Mouse (Mus musculus): ENCODE data around the gene Gas2l3. TPM values are rescaled to one million over a fixed set of nuclear protein-coding genes. Genes with fewer than 3 reads are reported as not detected.

Gas2l3 gene
- polyA plus RNA-seq (2015; fragmentation: Nextera tagmentation; extraction: Ambion mirVana) = 14.8 and 18.6 TPM in 2 replicates

GRCm38 (mm10) chr10:89443623-89444151 lies at the start of gene Gas2l3:
TSS of gene Gas2l3 (minus strand) at chr10:89443967.
- Histone ChIP-seq H3K9ac (peak within 1 kb of the TSS; percentile 72), H3K4me1 (replicated peaks) (peaks cover 7% of the 10 kb centered on the region), H3K9me3 (no peaks in the 10 kb centered on the region), H3K4me3 (replicated peaks) (peak within 1 kb of the TSS; percentile 79), H3K27ac (peak within 1 kb of the TSS; percentile 74), H3K27me3 (replicated peaks) (no peaks in the 10 kb centered on the region), H3K4me2 (replicated peaks) (peak within 1 kb of the TSS; percentile 88), H3K36me3 (no peaks in the 10 kb centered on the region)
- peak; percentile 96 for ATAC-seq
- WGBS = under 1% methylated on average over 39 of the region's 39 CpGs

GRCm38 (mm10) chr10:89491321-89491720 lies 47.6 kb upstream of the Gas2l3 start:
- Histone ChIP-seq H3K9ac (no peak overlapping the region), H3K27ac (no peak overlapping the region), H3K4me1 (replicated peaks) (no peaks in the 10 kb centered on the region), H3K36me3 (no peaks in the 10 kb centered on the region), H3K27me3 (replicated peaks) (no peaks in the 10 kb centered on the region), H3K4me2 (replicated peaks) (no peak overlapping the region), H3K4me3 (replicated peaks) (no peak overlapping the region), H3K9me3 (no peaks in the 10 kb centered on the region)
- no peak for ATAC-seq
- 36% methylated on average over 3 of the region's 3 CpGs for WGBS

- Histone ChIP-seq H3K9me3 (no peaks in the 10 kb centered on the region), H3K9ac (no peak overlapping the region), H3K36me3 (no peaks in the 10 kb centered on the region), H3K4me1 (replicated peaks) (no peaks in the 10 kb centered on the region), H3K27me3 (replicated peaks) (no peaks in the 10 kb centered on the region), H3K4me3 (replicated peaks) (no peak overlapping the region), H3K4me2 (replicated peaks) (no peak overlapping the region), H3K27ac (no peak overlapping the region)
- 87% methylated on average over 3 of the region's 3 CpGs for WGBS
- no peak for ATAC-seq
These were observed 46.5 kb upstream of the Gas2l3 start for GRCm38 (mm10) chr10:89490250-89490649.

GRCm38 (mm10) chr10:89489459-89489858 lies 45.7 kb upstream of the Gas2l3 start:
- no peaks in the 10 kb centered on the region for H3K27me3 ChIP-seq (replicated peaks)
- no peak for ATAC-seq
- H3K4me1 ChIP-seq (replicated peaks) = no peaks in the 10 kb centered on the region
- no peak overlapping the region for H3K9ac ChIP-seq
- H3K27ac ChIP-seq = no peak overlapping the region
- H3K4me2 ChIP-seq (replicated peaks) = no peak overlapping the region
- H3K36me3 ChIP-seq = no peaks in the 10 kb centered on the region
- no peaks in the 10 kb centered on the region for H3K9me3 ChIP-seq
- 44% methylated on average over 4 of the region's 4 CpGs for WGBS
- H3K4me3 ChIP-seq (replicated peaks) = no peak overlapping the region

GRCm38 (mm10) chr10:89486995-89487742 lies 43.4 kb upstream of the Gas2l3 start:
- Histone ChIP-seq H3K4me2 (replicated peaks) (no peak overlapping the region), H3K4me1 (replicated peaks) (no peaks in the 10 kb centered on the region), H3K27ac (no peak overlapping the region), H3K4me3 (replicated peaks) (no peak overlapping the region), H3K27me3 (replicated peaks) (no peaks in the 10 kb centered on the region), H3K9ac (no peak overlapping the region), H3K36me3 (no peaks in the 10 kb centered on the region), H3K9me3 (no peaks in the 10 kb centered on the region)
- WGBS = 62% methylated on average over 4 of the region's 4 CpGs
- no peak for ATAC-seq

GRCm38 (mm10) chr10:89484907-89485306 lies 41.1 kb upstream of the Gas2l3 start:
- Histone ChIP-seq H3K4me1 (replicated peaks) (no peaks in the 10 kb centered on the region), H3K9me3 (no peaks in the 10 kb centered on the region), H3K27me3 (replicated peaks) (no peaks in the 10 kb centered on the region), H3K4me2 (replicated peaks) (no peak overlapping the region), H3K4me3 (replicated peaks) (no peak overlapping the region), H3K27ac (no peak overlapping the region), H3K36me3 (no peaks in the 10 kb centered on the region), H3K9ac (no peak overlapping the region)
- ATAC-seq = no peak

- no peaks in the 10 kb centered on the region for H3K36me3 ChIP-seq
- H3K27ac ChIP-seq = peak overlapping the region; percentile 61
- no peaks in the 10 kb centered on the region for H3K27me3 ChIP-seq (replicated peaks)
- H3K4me3 ChIP-seq (replicated peaks) = no peak overlapping the region
- no peaks in the 10 kb centered on the region for H3K9me3 ChIP-seq
- peak; percentile 91 for ATAC-seq
- no peaks in the 10 kb centered on the region for H3K4me1 ChIP-seq (replicated peaks)
- WGBS = 55% methylated on average over 18 of the region's 18 CpGs
- no peak overlapping the region for H3K9ac ChIP-seq
- H3K4me2 ChIP-seq (replicated peaks) = peak overlapping the region; percentile 35
These were observed 40.2 kb upstream of the Gas2l3 start for GRCm38 (mm10) chr10:89483812-89484602.

GRCm38 (mm10) chr10:89483113-89483512 lies 39.3 kb upstream of the Gas2l3 start:
- ATAC-seq = peak; percentile 21
- Histone ChIP-seq H3K4me1 (replicated peaks) (no peaks in the 10 kb centered on the region), H3K27me3 (replicated peaks) (no peaks in the 10 kb centered on the region), H3K36me3 (no peaks in the 10 kb centered on the region), H3K4me2 (replicated peaks) (no peak overlapping the region), H3K27ac (peak overlapping the region; percentile 56), H3K9ac (no peak overlapping the region), H3K9me3 (no peaks in the 10 kb centered on the region), H3K4me3 (replicated peaks) (no peak overlapping the region)
- 79% methylated on average over 14 of the region's 14 CpGs for WGBS

- no peaks in the 10 kb centered on the region for H3K4me1 ChIP-seq (replicated peaks)
- WGBS = 78% methylated on average over 10 of the region's 10 CpGs
- H3K9me3 ChIP-seq = no peaks in the 10 kb centered on the region
- no peaks in the 10 kb centered on the region for H3K27me3 ChIP-seq (replicated peaks)
- H3K4me2 ChIP-seq (replicated peaks) = no peak overlapping the region
- H3K36me3 ChIP-seq = no peaks in the 10 kb centered on the region
- H3K4me3 ChIP-seq (replicated peaks) = no peak overlapping the region
- no peak overlapping the region for H3K27ac ChIP-seq
- no peak overlapping the region for H3K9ac ChIP-seq
- ATAC-seq = no peak
These were observed 38.4 kb upstream of the Gas2l3 start for GRCm38 (mm10) chr10:89482142-89482681.

GRCm38 (mm10) chr10:89481638-89482037 lies 37.9 kb upstream of the Gas2l3 start:
- WGBS = 62% methylated on average over 7 of the region's 7 CpGs

GRCm38 (mm10) chr10:89478766-89479165 lies 35.0 kb upstream of the Gas2l3 start:
- WGBS = 86% methylated on average over 8 of the region's 8 CpGs
- Histone ChIP-seq H3K27me3 (replicated peaks) (no peaks in the 10 kb centered on the region), H3K4me3 (replicated peaks) (no peak overlapping the region), H3K9me3 (no peaks in the 10 kb centered on the region), H3K4me2 (replicated peaks) (no peak overlapping the region), H3K36me3 (no peaks in the 10 kb centered on the region), H3K27ac (no peak overlapping the region), H3K9ac (no peak overlapping the region), H3K4me1 (replicated peaks) (no peaks in the 10 kb centered on the region)
- no peak for ATAC-seq

More at GRCm38 (mm10) chr10:89481638-89482037, 37.9 kb upstream of the Gas2l3 start:
- Histone ChIP-seq H3K4me1 (replicated peaks) (no peaks in the 10 kb centered on the region), H3K27ac (no peak overlapping the region), H3K9me3 (no peaks in the 10 kb centered on the region), H3K4me3 (replicated peaks) (no peak overlapping the region), H3K36me3 (no peaks in the 10 kb centered on the region), H3K4me2 (replicated peaks) (no peak overlapping the region), H3K27me3 (replicated peaks) (no peaks in the 10 kb centered on the region), H3K9ac (no peak overlapping the region)
- no peak for ATAC-seq

- no peak overlapping the region for H3K9ac ChIP-seq
- no peak overlapping the region for H3K4me3 ChIP-seq (replicated peaks)
- 68% methylated on average over 7 of the region's 7 CpGs for WGBS
- ATAC-seq = peak; percentile 66; the same call in 1 of the 2 replicates
- no peak overlapping the region for H3K27ac ChIP-seq
- H3K36me3 ChIP-seq = no peaks in the 10 kb centered on the region
- H3K27me3 ChIP-seq (replicated peaks) = no peaks in the 10 kb centered on the region
- H3K4me1 ChIP-seq (replicated peaks) = no peaks in the 10 kb centered on the region
- no peaks in the 10 kb centered on the region for H3K9me3 ChIP-seq
- H3K4me2 ChIP-seq (replicated peaks) = no peak overlapping the region
These were observed 27.0 kb upstream of the Gas2l3 start for GRCm38 (mm10) chr10:89470596-89471353.
